Comparison of ENCODE assay signal across 8 mouse cellular contexts in the genomic region with DNA sequence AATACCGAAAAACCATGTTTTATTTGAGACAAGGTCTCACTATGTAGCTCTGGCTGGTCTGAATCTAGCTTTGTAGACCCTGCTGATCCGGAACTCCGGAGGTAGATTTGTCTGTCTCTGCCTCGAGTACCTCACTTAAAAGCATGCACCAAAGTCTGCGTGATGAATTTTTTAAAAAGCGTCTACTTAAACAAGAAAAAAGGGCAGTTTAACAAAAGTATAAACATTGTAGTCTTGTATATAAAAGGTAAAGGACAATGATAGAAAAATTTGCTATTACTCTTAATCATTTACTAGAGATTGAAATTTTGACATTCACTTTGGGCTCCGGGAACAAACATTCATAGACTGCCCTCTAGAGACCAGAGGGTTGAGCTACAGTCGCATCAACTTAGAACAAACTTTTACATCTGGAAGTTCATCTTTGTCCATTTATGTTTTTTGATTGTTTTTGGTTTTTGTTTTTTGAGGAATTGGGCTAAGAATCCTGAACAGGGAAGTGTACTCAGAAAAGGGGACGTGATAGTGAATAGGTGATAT. TPM values are rescaled to one million over a fixed set of nuclear protein-coding genes. Genes with fewer than 3 reads are reported as not detected.
DNase-seq lines count a peak whose midpoint lies in the region; ATAC-seq and TF ChIP-seq lines count a peak whose summit lies in the region.

No protein-coding gene starts in this region.

- peaks cover 20% of the 10 kb centered on the region for H3K4me1 ChIP-seq in forebrain, embryonic 10.5 days
- H3K4me1 ChIP-seq in intestine, embryonic 16.5 days (ENCODE audit: control insufficient read depth, insufficient read depth, low read length): peaks cover 8% of the 10 kb centered on the region
- H3K4me1 ChIP-seq in stomach, embryonic 15.5 days: peaks cover 7% of the 10 kb centered on the region

- H3K4me3 ChIP-seq in forebrain, embryonic 10.5 days: peak overlapping the region; percentile 87
- peak overlapping the region; percentile 77 for H3K4me3 ChIP-seq in intestine, embryonic 16.5 days (ENCODE audit: low read length)
- peak overlapping the region; percentile 69 for H3K4me3 ChIP-seq in stomach, embryonic 15.5 days (replicated peaks)

- H3K4me2 ChIP-seq in intestine, embryonic 16.5 days (ENCODE audit: low read depth, low read length): peak overlapping the region; percentile 94
- H3K4me2 ChIP-seq in stomach, embryonic 15.5 days: peak overlapping the region; percentile 81

- peaks cover 16% of the 10 kb centered on the region for H3K36me3 ChIP-seq in forebrain, embryonic 10.5 days (replicated peaks)
- H3K36me3 ChIP-seq in intestine, embryonic 16.5 days (ENCODE audit: control insufficient read depth, insufficient read depth, low read length): no peaks in the 10 kb centered on the region
- H3K36me3 ChIP-seq in stomach, embryonic 15.5 days: 0 out of 2 replicates have a peak, but pooled peaks cover under 1% of the 10 kb centered on the region

- POLR2A ChIA-PET in Patski (lab: Charles Lee): interaction anchor here (0.5 to 1.1 kb wide), 3 partner anchors 14 to 127 kb away, joined by 3 to 4 read pairs (median 3); partner anchors contain the start of gene Zc3h10

- peak; percentile 28 to 41 for DNase-seq in cerebellum, postnatal 14 days
- DNase-seq in Patski (ENCODE audit: low read depth, low spot score): no peak
- no peak for DNase-seq in forebrain, embryonic 10.5 days (ENCODE audit: extremely low spot score, low spot score)
- DNase-seq in lung, postnatal 25 days (ENCODE audit: low spot score): peak; percentile 61
- no peak for DNase-seq in gastrocnemius, postnatal 4 days (ENCODE audit: low spot score in 2 of 2)

- peak; percentile 66 for TF ChIP-seq CTCF in Patski (IDR thresholded peaks at IDR 0.05)

- peak overlapping the region; percentile 79; the same call in 1 of the 2 replicates for H3K27ac ChIP-seq in forebrain, embryonic 10.5 days
- peak overlapping the region; percentile 57 for H3K27ac ChIP-seq in intestine, embryonic 16.5 days (ENCODE audit: low read length)
- H3K27ac ChIP-seq in stomach, embryonic 15.5 days: peak overlapping the region; percentile 40

- no peaks in the 10 kb centered on the region for H3K9me3 ChIP-seq in forebrain, embryonic 10.5 days
- H3K9me3 ChIP-seq in intestine, embryonic 16.5 days (ENCODE audit: control insufficient read depth, low read length): no peaks in the 10 kb centered on the region
- no peaks in the 10 kb centered on the region for H3K9me3 ChIP-seq in stomach, embryonic 15.5 days

- ATAC-seq in cerebellum, adult (ENCODE audit: insufficient number of reproducible peaks, low FRiP score, low TSS enrichment): no peak
- ATAC-seq in Patski: peak; percentile 22
- no peak for ATAC-seq in intestine, embryonic 16.5 days
- no peak for ATAC-seq in stomach, embryonic 15.5 days (ENCODE audit: insufficient read depth, low FRiP score, low read depth)

- H3K9ac ChIP-seq in intestine, embryonic 16.5 days (ENCODE audit: low read depth, low read length): peak overlapping the region; percentile 72
- peak overlapping the region; percentile 17; the same call in 1 of the 2 replicates for H3K9ac ChIP-seq in stomach, embryonic 15.5 days

- CTCF ChIA-PET in Patski (lab: Charles Lee): interaction anchor here (0.6 to 2.1 kb wide), 10 partner anchors 13 to 224 kb away, joined by 3 to 11 read pairs (median 4); partner anchors contain the start of gene Erbb3

- in situ Hi-C loops in Patski (cut with MboI; ENCODE audit: low pct_unique_long_range_greater_than_20kb): loop anchor here (5.0 kb wide), 1 partner anchor 47 kb away; the partner anchor contains the start of gene Rps26

- WGBS in forebrain, embryonic 10.5 days: 4% methylated on average over 9 of the region's 9 CpGs
- WGBS in intestine, embryonic 16.5 days: 2% methylated on average over 9 of the region's 9 CpGs
- 1% methylated on average over 9 of the region's 9 CpGs for WGBS in stomach, embryonic 15.5 days

- no peaks in the 10 kb centered on the region for H3K27me3 ChIP-seq in Patski
- peaks cover 36% of the 10 kb centered on the region for H3K27me3 ChIP-seq in forebrain, embryonic 10.5 days (ENCODE audit: poor library complexity, severe bottlenecking)
- no peaks in the 10 kb centered on the region for H3K27me3 ChIP-seq in intestine, embryonic 16.5 days (replicated peaks; ENCODE audit: control insufficient read depth, insufficient read depth, low read length)
- H3K27me3 ChIP-seq in stomach, embryonic 15.5 days (replicated peaks): no peaks in the 10 kb centered on the region

RNA-seq across cellular contexts. Expression of gene Suox, which starts 0.7 kb away (rescaled TPM):
- polyA plus RNA-seq in Patski (2021): 15.2 TPM
- 10.8 and 10.9 TPM in 2 replicates for polyA plus RNA-seq in forebrain, embryonic 10.5 days (2016; fragmentation: Nextera tagmentation; extraction: Ambion mirVana)
- 11.8 and 13.0 TPM in 2 replicates for polyA plus RNA-seq in intestine, embryonic 16.5 days (2015; fragmentation: Nextera tagmentation; extraction: Ambion mirVana)
- polyA plus RNA-seq in stomach, embryonic 15.5 days (2015; fragmentation: Nextera tagmentation; extraction: Ambion mirVana): 14.4 and 16.2 TPM in 2 replicates
- 10 to 100 TPM; 12.0 to 13.1 TPM for total RNA-seq in gastrocnemius, postnatal 4 days (2021)

RNA-seq across cellular contexts. Expression of gene Rab5b, which starts 21.5 kb away (rescaled TPM):
- polyA plus RNA-seq in Patski (2021): 93.3 TPM
- 63.4 and 68.8 TPM in 2 replicates for polyA plus RNA-seq in forebrain, embryonic 10.5 days (2016; fragmentation: Nextera tagmentation; extraction: Ambion mirVana)
- 61.6 and 64.5 TPM in 2 replicates for polyA plus RNA-seq in intestine, embryonic 16.5 days (2015; fragmentation: Nextera tagmentation; extraction: Ambion mirVana)
- polyA plus RNA-seq in stomach, embryonic 15.5 days (2015; fragmentation: Nextera tagmentation; extraction: Ambion mirVana): 68.9 and 75.1 TPM in 2 replicates
- 10 to 100 TPM; 85.8 to 88.8 TPM for total RNA-seq in gastrocnemius, postnatal 4 days (2021)

RNA-seq across cellular contexts. Expression of gene Ikzf4, which starts 28.7 kb away (rescaled TPM):
- 0.10 TPM for polyA plus RNA-seq in Patski (2021)
- 3.2 and 3.9 TPM in 2 replicates for polyA plus RNA-seq in forebrain, embryonic 10.5 days (2016; fragmentation: Nextera tagmentation; extraction: Ambion mirVana)
- polyA plus RNA-seq in intestine, embryonic 16.5 days (2015; fragmentation: Nextera tagmentation; extraction: Ambion mirVana): 1.6 and 2.0 TPM in 2 replicates
- 2.2 and 2.7 TPM in 2 replicates for polyA plus RNA-seq in stomach, embryonic 15.5 days (2015; fragmentation: Nextera tagmentation; extraction: Ambion mirVana)
- 1 to 10 TPM in 1 of 2 experiments, under 1 TPM in 1; 0.93 to 1.4 TPM for total RNA-seq in gastrocnemius, postnatal 4 days (2021)

RNA-seq across cellular contexts. Expression of gene Pmel, which starts 29.5 kb away (rescaled TPM):
- polyA plus RNA-seq in Patski (2021): 1.1 TPM
- 7.2 and 24.4 TPM in 2 replicates for polyA plus RNA-seq in forebrain, embryonic 10.5 days (2016; fragmentation: Nextera tagmentation; extraction: Ambion mirVana)
- 1.5 and 1.6 TPM in 2 replicates for polyA plus RNA-seq in intestine, embryonic 16.5 days (2015; fragmentation: Nextera tagmentation; extraction: Ambion mirVana)
- 1.3 and 1.9 TPM in 2 replicates for polyA plus RNA-seq in stomach, embryonic 15.5 days (2015; fragmentation: Nextera tagmentation; extraction: Ambion mirVana)
- total RNA-seq in gastrocnemius, postnatal 4 days (2021): 1 to 10 TPM; 4.0 to 5.2 TPM

RNA-seq across cellular contexts. Expression of gene Cdk2, which starts 30.3 kb away (rescaled TPM):
- polyA plus RNA-seq in Patski (2021): 30.2 TPM
- polyA plus RNA-seq in forebrain, embryonic 10.5 days (2016; fragmentation: Nextera tagmentation; extraction: Ambion mirVana): 119 and 120 TPM in 2 replicates
- 60.4 and 65.2 TPM in 2 replicates for polyA plus RNA-seq in intestine, embryonic 16.5 days (2015; fragmentation: Nextera tagmentation; extraction: Ambion mirVana)
- 79.8 and 89.1 TPM in 2 replicates for polyA plus RNA-seq in stomach, embryonic 15.5 days (2015; fragmentation: Nextera tagmentation; extraction: Ambion mirVana)
- 10 to 100 TPM; 38.7 to 42.8 TPM for total RNA-seq in gastrocnemius, postnatal 4 days (2021)

Comparison
In these comparisons a context has a peak if more than half of its experiments do, and no peak if none do; other contexts are left out.
1. DNase-seq: peak in cerebellum, postnatal 14 days (2 of 2) and lung, postnatal 25 days (single experiment); none in Patski (single experiment), forebrain, embryonic 10.5 days (single experiment) and gastrocnemius, postnatal 4 days (0 of 2).
2. Peak in every context shown above with its lines, with median percentiles within 50 percentile points of each other: H3K27ac ChIP-seq and H3K4me3 ChIP-seq.